Mouse (Mus musculus): ENCODE data around the gene Zfp458. TPM values are rescaled to one million over a fixed set of nuclear protein-coding genes. Genes with fewer than 3 reads are reported as not detected.
"Not testable (repeated sequence)": the region's sequence is repeated elsewhere in the genome, so short reads cannot be mapped to it uniquely, and the experiment has no call there.

Zfp458 gene
- total RNA-seq (2014; rRNA removed; ENCODE audit: low replicate concordance) (0.54 and 1.3 TPM in 2 replicates), polyA plus RNA-seq (2015; fragmentation: Nextera tagmentation; extraction: Ambion mirVana) (0.48 and 0.82 TPM in 2 replicates)

DNA sequence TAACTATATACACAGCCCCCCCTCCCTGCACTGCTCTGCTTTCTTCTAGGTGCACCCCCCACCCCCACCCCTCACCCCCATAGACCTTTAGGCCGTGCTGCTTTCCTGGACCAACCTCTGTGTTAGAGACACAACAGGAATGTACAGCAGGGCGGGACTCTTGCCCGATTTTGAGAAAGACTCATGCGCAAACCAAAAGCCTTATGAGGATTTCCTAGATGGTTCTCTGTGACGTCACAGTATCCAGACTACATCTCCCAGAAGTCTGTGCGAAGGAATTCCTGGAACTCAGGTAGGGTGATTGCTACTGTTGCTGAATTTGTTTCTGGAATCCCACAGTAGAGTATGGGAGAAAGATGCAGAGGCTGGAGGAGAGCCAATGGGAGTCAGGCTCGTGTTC is at the start of gene Zfp458:
Zfp458 (minus strand) TSS at position 153 of the 400 bp plus-strand sequence.
- no peaks in the 10 kb centered on the region for H3K27me3 ChIP-seq (ENCODE audit: control insufficient read depth, insufficient read depth, low read length)
- H3K27ac ChIP-seq (ENCODE audit: low read depth), result no peak within 1 kb of the TSS
- H3K4me2 ChIP-seq (ENCODE audit: low read depth, low read length), result no peak within 1 kb of the TSS
- H3K4me1 ChIP-seq (ENCODE audit: control insufficient read depth, insufficient read depth), result no peaks in the 10 kb centered on the region
- no peak for TF ChIP-seq EP300 (IDR thresholded peaks at IDR 0.05; ENCODE audit: low read depth)
- TF ChIP-seq CTCF (IDR thresholded peaks at IDR 0.05; ENCODE audit: low read depth), result no peak
- H3K36me3 ChIP-seq (replicated peaks; ENCODE audit: control insufficient read depth, insufficient read depth, low read length), result no peaks in the 10 kb centered on the region
- no peak within 1 kb of the TSS for H3K9ac ChIP-seq (replicated peaks; ENCODE audit: low read depth, low read length)
- H3K4me3 ChIP-seq (ENCODE audit: low read depth, low read length), result no peak within 1 kb of the TSS
- ATAC-seq (ENCODE audit: insufficient read depth, low read depth) (no peak), DNase-seq (ENCODE audit: low spot score) (no peak)
- no peaks in the 10 kb centered on the region for H3K9me3 ChIP-seq (replicated peaks; ENCODE audit: control insufficient read depth, low read length)
- WGBS, result 34% methylated on average over 7 of the region's 7 CpGs

DNA sequence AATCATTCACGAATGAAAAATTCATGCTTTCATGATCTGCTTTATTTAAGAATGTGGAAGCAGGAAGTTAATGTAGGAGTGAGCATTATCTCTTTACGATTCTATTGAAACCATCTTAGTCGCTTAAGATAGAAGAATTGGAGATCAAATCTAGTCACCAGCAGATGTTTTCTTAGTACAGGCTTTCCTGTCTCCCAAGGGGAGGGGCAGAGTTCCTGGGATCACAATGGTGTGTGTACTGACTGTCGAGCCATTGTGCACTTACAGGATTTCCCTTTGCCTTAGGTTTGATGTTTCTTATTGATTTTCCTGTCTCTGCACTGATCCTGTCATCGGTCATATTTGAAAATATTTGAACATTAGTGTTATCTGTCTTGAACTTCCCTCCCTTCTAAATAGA is 28.5 kb upstream of the Zfp458 start:
- peaks cover 7% of the 10 kb centered on the region; the same call in 1 of the 2 replicates for H3K4me1 ChIP-seq (ENCODE audit: control insufficient read depth, insufficient read depth)
- WGBS, result 20% methylated on average over 5 of the region's 5 CpGs
- no peaks in the 10 kb centered on the region for H3K9me3 ChIP-seq (replicated peaks; ENCODE audit: control insufficient read depth, low read length)
- peak overlapping the region; percentile 90 for H3K4me3 ChIP-seq (ENCODE audit: low read depth, low read length)
- peak overlapping the region; percentile 77 for H3K27ac ChIP-seq (ENCODE audit: low read depth)
- peak; percentile 6 for DNase-seq (ENCODE audit: low spot score)
- H3K4me2 ChIP-seq (ENCODE audit: low read depth, low read length), result peak overlapping the region; percentile 91
- ATAC-seq (ENCODE audit: insufficient read depth, low read depth), result no peak
- H3K9ac ChIP-seq (replicated peaks; ENCODE audit: low read depth, low read length), result peak overlapping the region; percentile 81; the same call in 1 of the 2 replicates
- TF ChIP-seq EP300 (IDR thresholded peaks at IDR 0.05; ENCODE audit: low read depth) (no peak), CTCF (IDR thresholded peaks at IDR 0.05; ENCODE audit: low read depth) (no peak)
- no peaks in the 10 kb centered on the region for H3K36me3 ChIP-seq (replicated peaks; ENCODE audit: control insufficient read depth, insufficient read depth, low read length)
- H3K27me3 ChIP-seq (ENCODE audit: control insufficient read depth, insufficient read depth, low read length), result no peaks in the 10 kb centered on the region

DNA sequence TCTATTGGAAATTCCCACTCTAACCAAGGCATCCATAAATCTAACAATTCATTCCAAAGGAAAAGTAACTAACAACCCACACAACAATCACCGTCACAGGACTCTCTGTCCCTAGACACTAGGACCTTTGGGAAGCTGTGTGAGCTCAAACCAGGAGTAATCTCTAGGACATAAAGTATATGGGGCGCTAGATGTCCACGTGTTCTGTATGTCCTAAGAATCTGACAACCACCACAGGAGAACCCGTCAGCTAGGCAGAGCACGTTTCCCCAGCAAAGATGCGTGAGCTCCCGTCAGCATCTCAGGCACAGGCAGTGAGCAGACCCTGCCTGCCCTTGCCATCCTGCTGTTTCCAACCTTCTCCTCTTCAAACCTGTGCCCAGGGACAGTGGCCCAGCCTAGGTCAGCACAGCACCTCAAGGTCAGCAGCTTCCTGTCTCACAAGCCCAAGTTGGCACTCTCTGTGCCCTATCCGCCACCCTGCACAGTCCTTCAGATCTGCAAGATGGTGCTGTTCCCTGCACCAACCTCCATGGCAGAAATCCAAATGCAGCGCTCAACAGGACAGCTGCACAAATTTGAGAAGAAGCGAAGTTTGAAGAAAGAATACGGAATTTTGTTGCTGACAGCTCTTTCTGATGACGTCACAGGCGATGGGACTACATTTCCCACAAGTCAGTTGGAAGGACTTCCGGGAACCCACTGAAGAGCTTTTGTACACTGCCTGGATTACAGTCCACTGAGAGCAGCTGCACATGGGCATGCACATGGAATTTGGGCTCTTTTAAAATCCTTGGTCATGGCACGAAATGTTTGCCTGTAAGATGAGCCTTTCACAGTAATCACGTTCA is 27.8 kb upstream of the Zfp458 start, which contains the start of gene Zfp457:
Zfp457 (minus strand) TSS at position 664 of the 851 bp plus-strand sequence.
- ATAC-seq (ENCODE audit: insufficient read depth, low read depth), result peak; percentile 98
- Histone ChIP-seq H3K4me1 (ENCODE audit: control insufficient read depth, insufficient read depth) (peaks cover 7% of the 10 kb centered on the region; the same call in 1 of the 2 replicates), H3K9me3 (replicated peaks; ENCODE audit: control insufficient read depth, low read length) (no peaks in the 10 kb centered on the region), H3K36me3 (replicated peaks; ENCODE audit: control insufficient read depth, insufficient read depth, low read length) (no peaks in the 10 kb centered on the region), H3K4me3 (ENCODE audit: low read depth, low read length) (peak within 1 kb of the TSS; percentile 90), H3K27ac (ENCODE audit: low read depth) (peak within 1 kb of the TSS; percentile 77), H3K9ac (replicated peaks; ENCODE audit: low read depth, low read length) (peak within 1 kb of the TSS; percentile 81), H3K4me2 (ENCODE audit: low read depth, low read length) (peak within 1 kb of the TSS; percentile 91), H3K27me3 (ENCODE audit: control insufficient read depth, insufficient read depth, low read length) (no peaks in the 10 kb centered on the region)
- TF ChIP-seq CTCF (IDR thresholded peaks at IDR 0.05; ENCODE audit: low read depth) (no peak), EP300 (IDR thresholded peaks at IDR 0.05; ENCODE audit: low read depth) (no peak)
- peak; percentile 91 for DNase-seq (ENCODE audit: low spot score)
- WGBS, result 7% methylated on average over 16 of the region's 16 CpGs

DNA sequence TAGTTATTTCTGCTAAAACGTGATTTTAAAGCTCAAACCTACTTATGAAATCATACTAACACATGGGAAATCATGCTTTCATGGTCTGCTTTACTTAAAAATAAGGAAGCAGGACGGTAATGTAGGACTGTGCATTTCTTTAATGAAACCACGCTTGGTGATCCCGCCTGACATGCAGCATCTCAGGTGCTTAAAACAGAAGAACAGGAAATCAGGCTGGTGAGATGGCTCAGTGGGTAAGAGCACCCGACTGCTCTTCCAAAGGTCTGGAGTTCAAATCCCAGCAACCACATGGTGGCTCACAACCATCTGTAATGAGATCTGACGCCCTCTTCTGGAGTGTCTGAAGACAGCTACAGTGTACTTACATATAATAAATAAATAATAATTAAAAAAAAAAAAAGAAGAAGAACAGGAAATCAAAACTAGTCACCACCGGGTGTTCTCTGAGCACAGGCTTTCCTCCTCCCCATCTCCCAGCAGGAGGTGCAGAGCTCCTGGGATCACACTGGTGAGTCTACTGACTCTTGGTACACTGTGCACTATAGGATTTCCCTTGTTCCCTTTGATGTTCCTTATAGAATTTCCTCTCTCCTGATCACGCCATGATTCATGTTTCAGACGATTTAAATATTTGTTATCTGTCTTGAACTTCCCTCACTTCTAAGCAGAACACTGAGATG is 8.7 kb downstream of the Zfp458 start:
- H3K9me3 ChIP-seq (replicated peaks; ENCODE audit: control insufficient read depth, low read length); H3K36me3 ChIP-seq (replicated peaks; ENCODE audit: control insufficient read depth, insufficient read depth, low read length); H3K4me1 ChIP-seq (ENCODE audit: control insufficient read depth, insufficient read depth); H3K27ac ChIP-seq (ENCODE audit: low read depth); DNase-seq (ENCODE audit: low spot score); H3K27me3 ChIP-seq (ENCODE audit: control insufficient read depth, insufficient read depth, low read length): not testable (repeated sequence)
- 41% methylated on average over 8 of the region's 9 CpGs for WGBS
- peak; percentile 20; the same call in 1 of the 2 replicates for ATAC-seq (ENCODE audit: insufficient read depth, low read depth)
- peak overlapping the region; percentile 91 for H3K4me3 ChIP-seq (ENCODE audit: low read depth, low read length)
- peak overlapping the region; percentile 72 for H3K4me2 ChIP-seq (ENCODE audit: low read depth, low read length)
- H3K9ac ChIP-seq (replicated peaks; ENCODE audit: low read depth, low read length), result peak overlapping the region; percentile 74; the same call in 1 of the 2 replicates

DNA sequence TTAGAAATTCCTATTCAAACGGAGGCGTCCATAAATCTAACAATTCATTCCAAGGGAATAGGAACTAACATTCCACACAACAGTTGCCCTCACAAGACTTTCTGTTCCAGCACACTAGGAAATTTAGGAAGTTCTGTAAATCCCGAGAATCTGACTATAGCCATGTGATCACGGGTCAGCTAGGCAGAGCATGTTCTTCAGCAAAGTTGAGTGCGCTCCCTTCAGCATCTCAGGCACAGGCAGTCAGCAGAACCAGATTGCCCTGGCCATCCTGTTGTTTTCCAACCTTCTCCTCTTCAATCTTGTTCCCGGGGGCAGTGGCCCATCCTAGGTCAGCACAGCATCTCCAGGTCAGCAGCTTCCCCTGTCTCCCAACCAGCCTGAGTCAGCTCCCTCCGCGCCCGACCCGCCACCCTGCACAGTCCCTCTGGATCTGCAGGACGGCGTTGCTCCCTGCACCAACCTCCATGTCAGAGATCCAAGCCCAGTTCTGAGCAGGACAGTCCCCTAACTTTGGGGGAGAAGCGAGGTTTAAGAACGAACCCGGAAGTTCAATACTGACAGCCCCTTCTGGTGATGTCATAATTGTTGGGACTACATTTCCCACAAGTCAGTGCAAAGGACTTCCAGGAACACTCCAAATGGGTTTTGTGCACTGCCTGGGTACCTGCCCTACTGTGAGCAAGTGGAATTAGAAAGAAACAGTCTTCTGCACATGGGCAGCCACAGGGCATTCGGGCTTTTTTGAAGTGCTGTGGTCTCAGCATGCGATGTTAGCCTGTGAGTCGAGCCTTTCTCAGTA is 9.5 kb downstream of the Zfp458 start:
- no peaks in the 10 kb centered on the region for H3K4me1 ChIP-seq (ENCODE audit: control insufficient read depth, insufficient read depth)
- peak overlapping the region; percentile 74 for H3K9ac ChIP-seq (replicated peaks; ENCODE audit: low read depth, low read length)
- DNase-seq (ENCODE audit: low spot score) (peak; percentile 77), ATAC-seq (ENCODE audit: insufficient read depth, low read depth) (peak; percentile 95)
- peak overlapping the region; percentile 72 for H3K4me2 ChIP-seq (ENCODE audit: low read depth, low read length)
- peaks cover 8% of the 10 kb centered on the region; the same call in 1 of the 2 replicates for H3K9me3 ChIP-seq (replicated peaks; ENCODE audit: control insufficient read depth, low read length)
- peak overlapping the region; percentile 91 for H3K4me3 ChIP-seq (ENCODE audit: low read depth, low read length)
- peak overlapping the region; percentile 70 for H3K27ac ChIP-seq (ENCODE audit: low read depth)
- 8% methylated on average over 18 of the region's 18 CpGs for WGBS
- H3K27me3 ChIP-seq (ENCODE audit: control insufficient read depth, insufficient read depth, low read length), result no peaks in the 10 kb centered on the region
- no peaks in the 10 kb centered on the region for H3K36me3 ChIP-seq (replicated peaks; ENCODE audit: control insufficient read depth, insufficient read depth, low read length)
- TF ChIP-seq CTCF (IDR thresholded peaks at IDR 0.05; ENCODE audit: low read depth) (no peak), EP300 (IDR thresholded peaks at IDR 0.05; ENCODE audit: low read depth) (no peak)
